Mouse (Mus musculus): Measurements from ENCODE around the gene Sdsl. TPM values are rescaled to one million over a fixed set of nuclear protein-coding genes. Genes with fewer than 3 reads are reported as not detected.

Gene Sdsl
- polyA plus RNA-seq, 1 experiment from 2014 or later, result 9.5 TPM

DNA sequence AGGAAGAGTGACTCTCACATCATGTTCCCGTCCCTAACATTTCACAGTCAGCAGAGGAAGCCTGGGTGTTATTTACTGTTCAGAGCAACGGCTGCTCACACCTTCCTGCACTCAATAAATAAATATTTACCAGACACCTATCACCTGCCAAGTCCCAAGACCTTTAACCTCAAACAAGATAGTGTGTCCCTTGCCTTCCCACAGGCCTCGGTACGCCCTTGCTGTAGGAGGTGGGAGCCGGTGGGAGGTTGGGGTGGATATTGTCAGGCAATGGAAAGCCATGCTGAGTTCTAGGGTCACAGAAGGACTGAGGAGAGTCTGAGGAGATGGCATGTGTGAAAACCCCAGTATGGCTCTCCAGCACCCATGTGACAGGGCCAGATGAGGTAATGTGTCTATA lies 4.3 kb downstream of the Sdsl start:
- no peak overlapping the region for H3K4me3 ChIP-seq (replicated peaks)
- WGBS, result 87% methylated on average over 5 of the region's 5 CpGs
- no peaks in the 10 kb centered on the region for H3K36me3 ChIP-seq
- no peak overlapping the region for H3K9ac ChIP-seq (replicated peaks)
- no peak for ATAC-seq
- 0 out of 2 replicates have a peak, but pooled peaks cover 3% of the 10 kb centered on the region for H3K4me1 ChIP-seq (replicated peaks)
- H3K9me3 ChIP-seq, result no peaks in the 10 kb centered on the region
- H3K27ac ChIP-seq, result no peak overlapping the region
- H3K27me3 ChIP-seq, result peaks cover under 1% of the 10 kb centered on the region; the same call in 1 of the 2 replicates
- H3K4me2 ChIP-seq (replicated peaks), result no peak overlapping the region

GRCm38 (mm10) chr5:120467026-120467425 lies 5.6 kb downstream of the Sdsl start:
- Histone ChIP-seq H3K27ac (peak overlapping the region; percentile 3; the same call in 1 of the 2 replicates), H3K4me2 (replicated peaks) (peak overlapping the region; percentile 32), H3K9ac (replicated peaks) (peak overlapping the region; percentile 48), H3K4me3 (replicated peaks) (peak overlapping the region; percentile 27), H3K4me1 (replicated peaks) (0 out of 2 replicates have a peak, but pooled peaks cover 3% of the 10 kb centered on the region), H3K9me3 (no peaks in the 10 kb centered on the region), H3K36me3 (no peaks in the 10 kb centered on the region), H3K27me3 (peaks cover 9% of the 10 kb centered on the region)
- no peak for ATAC-seq
- 9% methylated on average over 4 of the region's 4 CpGs for WGBS

DNA sequence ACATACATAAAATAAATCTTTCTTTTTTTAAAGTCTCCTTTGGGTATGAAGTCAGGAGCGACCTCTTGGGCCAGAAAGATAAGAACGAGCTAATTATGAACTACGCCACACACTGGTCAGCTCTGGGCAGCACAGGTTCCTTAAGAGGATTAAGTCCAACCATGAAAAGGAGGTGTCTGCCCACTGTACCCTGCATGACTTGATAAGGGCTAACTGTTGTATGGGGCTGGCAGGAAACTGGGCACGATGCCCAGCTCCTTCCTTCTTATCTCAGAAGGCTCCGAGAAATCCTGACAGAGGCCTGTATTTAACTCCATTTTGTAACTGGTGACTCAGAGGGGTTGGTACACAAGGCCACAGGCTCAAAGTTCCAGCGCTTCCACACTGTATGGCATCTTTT lies 6.8 kb downstream of the Sdsl start:
- H3K4me2 ChIP-seq (replicated peaks), result no peak overlapping the region
- H3K9me3 ChIP-seq, result no peaks in the 10 kb centered on the region
- H3K27me3 ChIP-seq, result peaks cover 21% of the 10 kb centered on the region
- no peak overlapping the region for H3K27ac ChIP-seq
- ATAC-seq, result 0 out of 2 replicates have a peak, but pooled peaks have one; percentile 34
- no peak overlapping the region for H3K4me3 ChIP-seq (replicated peaks)
- H3K36me3 ChIP-seq, result no peaks in the 10 kb centered on the region
- 73% methylated on average over 6 of the region's 6 CpGs for WGBS
- 0 out of 2 replicates have a peak, but pooled peaks cover 3% of the 10 kb centered on the region for H3K4me1 ChIP-seq (replicated peaks)
- H3K9ac ChIP-seq (replicated peaks), result no peak overlapping the region

DNA sequence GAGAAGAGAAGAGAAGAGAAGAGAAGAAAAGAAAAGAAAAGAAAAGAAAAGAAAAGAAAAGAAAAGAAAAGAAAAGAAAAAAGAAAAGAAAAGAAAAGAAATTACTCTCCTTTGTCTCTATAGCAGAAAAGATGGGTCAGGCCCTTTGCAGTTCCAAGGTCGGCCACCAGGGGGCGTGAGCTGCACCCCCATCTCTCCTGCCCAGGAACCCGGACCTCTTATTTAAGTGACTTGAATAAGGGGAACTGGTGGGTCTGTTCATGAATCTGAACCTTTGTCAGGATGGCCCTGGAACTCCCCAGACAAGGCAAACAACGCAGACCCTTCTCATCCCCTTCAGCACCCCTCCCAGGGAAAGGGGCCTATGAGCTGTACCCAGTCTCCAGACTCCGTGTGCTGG lies 7.5 kb downstream of the Sdsl start:
- peaks cover 27% of the 10 kb centered on the region for H3K27me3 ChIP-seq
- WGBS, result 38% methylated on average over 5 of the region's 5 CpGs
- H3K9me3 ChIP-seq, result no peaks in the 10 kb centered on the region
- H3K4me3 ChIP-seq (replicated peaks), result no peak overlapping the region
- no peak overlapping the region for H3K4me2 ChIP-seq (replicated peaks)
- H3K36me3 ChIP-seq, result no peaks in the 10 kb centered on the region
- ATAC-seq, result no peak
- H3K9ac ChIP-seq (replicated peaks), result no peak overlapping the region
- 0 out of 2 replicates have a peak, but pooled peaks cover 3% of the 10 kb centered on the region for H3K4me1 ChIP-seq (replicated peaks)
- no peak overlapping the region for H3K27ac ChIP-seq

DNA sequence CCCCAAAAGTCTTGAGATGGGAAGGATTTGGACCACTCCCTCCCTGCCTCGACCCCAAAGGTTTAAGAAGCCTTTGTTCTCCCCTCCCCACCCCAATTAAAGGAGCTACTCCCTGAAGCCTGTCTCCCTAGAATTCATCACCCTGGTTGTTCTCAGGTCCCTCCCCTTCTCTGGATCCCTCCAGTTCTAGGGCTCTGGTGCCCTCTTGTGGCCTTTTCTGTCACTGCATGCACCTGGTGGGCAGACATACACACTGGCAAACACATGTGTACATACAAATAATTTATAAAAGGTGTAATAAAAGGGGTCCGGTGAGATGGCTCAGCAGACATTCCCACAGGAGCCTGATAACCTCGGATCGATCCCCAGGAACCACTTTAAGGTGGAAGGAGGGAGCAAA lies 8.3 kb downstream of the Sdsl start:
- no peak for ATAC-seq
- Histone ChIP-seq H3K27me3 (peaks cover 30% of the 10 kb centered on the region), H3K9ac (replicated peaks) (no peak overlapping the region), H3K27ac (no peak overlapping the region), H3K4me2 (replicated peaks) (no peak overlapping the region), H3K36me3 (no peaks in the 10 kb centered on the region), H3K9me3 (no peaks in the 10 kb centered on the region), H3K4me1 (replicated peaks) (0 out of 2 replicates have a peak, but pooled peaks cover 3% of the 10 kb centered on the region), H3K4me3 (replicated peaks) (no peak overlapping the region)
- 76% methylated on average over 4 of the region's 4 CpGs for WGBS

DNA sequence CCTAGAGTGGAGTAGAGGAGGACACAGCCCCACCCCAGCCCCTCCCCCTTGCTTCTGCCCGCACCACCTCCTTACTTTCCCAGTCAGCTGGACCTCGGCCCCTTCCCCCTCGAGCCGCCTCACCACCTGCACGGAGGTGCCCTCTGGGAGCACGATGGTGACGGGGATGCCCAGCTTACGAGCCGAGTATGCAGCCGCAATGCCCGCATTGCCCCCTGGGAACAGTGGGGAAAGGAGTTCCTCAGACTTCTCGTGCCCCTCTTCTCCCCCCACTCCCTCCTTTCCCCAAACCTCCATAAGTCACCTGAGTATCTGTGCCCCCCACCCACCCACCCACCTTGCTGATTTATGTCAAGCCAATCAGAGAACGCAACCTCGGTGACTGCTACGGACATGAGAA lies 10.7 kb downstream of the Sdsl start:
- no peak overlapping the region for H3K27ac ChIP-seq
- H3K4me3 ChIP-seq (replicated peaks), result no peak overlapping the region
- H3K4me1 ChIP-seq (replicated peaks), result peaks cover 8% of the 10 kb centered on the region; the same call in 1 of the 2 replicates
- WGBS, result 78% methylated on average over 15 of the region's 15 CpGs
- no peak overlapping the region for H3K9ac ChIP-seq (replicated peaks)
- H3K4me2 ChIP-seq (replicated peaks), result no peak overlapping the region
- no peaks in the 10 kb centered on the region for H3K36me3 ChIP-seq
- H3K9me3 ChIP-seq, result no peaks in the 10 kb centered on the region
- peaks cover 40% of the 10 kb centered on the region for H3K27me3 ChIP-seq
- no peak for ATAC-seq

GRCm38 (mm10) chr5:120459133-120459532 lies 13.5 kb downstream of the Sdsl start:
- Histone ChIP-seq H3K4me1 (replicated peaks) (peaks cover 4% of the 10 kb centered on the region; the same call in 1 of the 2 replicates), H3K36me3 (no peaks in the 10 kb centered on the region), H3K4me2 (replicated peaks) (no peak overlapping the region), H3K27ac (no peak overlapping the region), H3K4me3 (replicated peaks) (no peak overlapping the region), H3K27me3 (peaks cover 61% of the 10 kb centered on the region), H3K9ac (replicated peaks) (no peak overlapping the region), H3K9me3 (no peaks in the 10 kb centered on the region)
- 80% methylated on average over 10 of the region's 10 CpGs for WGBS
- ATAC-seq, result no peak

GRCm38 (mm10) chr5:120457628-120458027 lies 15.0 kb downstream of the Sdsl start:
- no peak overlapping the region for H3K4me2 ChIP-seq (replicated peaks)
- ATAC-seq, result 0 out of 2 replicates have a peak, but pooled peaks have one; percentile 41
- no peaks in the 10 kb centered on the region for H3K9me3 ChIP-seq
- no peak overlapping the region for H3K9ac ChIP-seq (replicated peaks)
- no peaks in the 10 kb centered on the region for H3K36me3 ChIP-seq
- H3K27me3 ChIP-seq, result peaks cover 59% of the 10 kb centered on the region
- peaks cover 4% of the 10 kb centered on the region; the same call in 1 of the 2 replicates for H3K4me1 ChIP-seq (replicated peaks)
- H3K4me3 ChIP-seq (replicated peaks), result no peak overlapping the region
- no peak overlapping the region for H3K27ac ChIP-seq
- 5% methylated on average over 9 of the region's 9 CpGs for WGBS

DNA sequence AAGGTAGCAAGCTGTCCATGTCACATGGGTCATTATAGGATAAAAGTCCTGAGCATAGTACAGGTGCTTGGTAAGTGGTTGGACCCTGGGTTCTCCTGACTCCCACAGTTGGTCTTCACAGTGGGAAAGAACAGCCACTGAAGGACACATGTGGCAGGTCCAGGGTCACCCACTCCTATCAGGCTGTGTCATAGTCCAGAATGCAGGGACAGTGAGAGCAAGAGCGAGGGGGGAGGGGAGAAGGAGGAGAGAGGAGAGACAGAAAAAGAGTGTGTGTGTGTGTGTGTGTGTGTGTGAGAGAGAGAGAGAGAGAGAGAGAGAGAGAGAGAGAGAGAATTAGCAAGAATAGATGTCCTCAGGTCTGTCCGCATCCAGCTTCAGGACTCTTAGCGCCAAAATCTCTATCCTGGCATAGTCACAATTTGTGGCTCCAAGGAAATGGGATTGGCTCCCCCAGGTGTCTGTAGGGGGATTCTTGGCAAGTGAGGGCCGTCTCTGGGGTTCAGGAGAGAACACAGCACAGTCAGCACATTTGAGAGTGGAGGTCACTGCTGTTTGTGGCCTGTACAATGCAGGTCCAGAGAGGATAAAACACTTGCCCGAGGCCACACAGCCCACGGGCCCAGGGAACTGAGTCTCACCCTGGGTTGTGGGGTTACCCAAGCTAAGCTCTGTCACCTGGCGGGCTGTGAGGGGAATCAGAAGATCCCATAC lies 15.6 kb downstream of the Sdsl start:
- 49% methylated on average over 7 of the region's 7 CpGs for WGBS
- ATAC-seq, result 0 out of 2 replicates have a peak, but pooled peaks have one; percentile 15
- H3K4me3 ChIP-seq (replicated peaks), result no peak overlapping the region
- H3K27me3 ChIP-seq, result peaks cover 56% of the 10 kb centered on the region
- no peak overlapping the region for H3K27ac ChIP-seq
- no peaks in the 10 kb centered on the region for H3K9me3 ChIP-seq
- H3K9ac ChIP-seq (replicated peaks), result no peak overlapping the region
- H3K36me3 ChIP-seq, result no peaks in the 10 kb centered on the region
- no peak overlapping the region for H3K4me2 ChIP-seq (replicated peaks)
- H3K4me1 ChIP-seq (replicated peaks), result peaks cover 4% of the 10 kb centered on the region; the same call in 1 of the 2 replicates

DNA sequence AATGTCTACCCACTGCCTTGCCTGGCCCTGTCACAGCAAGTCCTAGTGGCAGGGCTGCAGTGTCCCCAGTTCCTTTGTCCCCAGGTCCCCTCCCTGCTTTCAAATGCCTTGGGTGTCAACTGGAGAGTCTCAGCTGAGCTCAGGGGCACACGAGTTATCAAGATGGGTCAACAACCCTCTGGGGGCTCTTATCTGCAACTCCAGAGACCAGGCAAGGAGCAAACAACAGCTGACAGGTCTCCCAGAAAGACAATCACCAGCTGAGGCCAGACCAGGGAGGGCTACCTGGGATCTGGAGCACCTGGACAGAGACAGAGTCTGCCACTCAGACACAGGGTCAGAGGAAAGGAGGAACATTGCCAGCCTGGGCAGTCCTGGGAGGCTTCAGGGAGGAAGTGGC lies 16.4 kb downstream of the Sdsl start:
- Histone ChIP-seq H3K4me3 (replicated peaks) (no peak overlapping the region), H3K9ac (replicated peaks) (no peak overlapping the region), H3K9me3 (no peaks in the 10 kb centered on the region), H3K4me2 (replicated peaks) (no peak overlapping the region), H3K27ac (no peak overlapping the region), H3K36me3 (no peaks in the 10 kb centered on the region), H3K4me1 (replicated peaks) (peaks cover 4% of the 10 kb centered on the region; the same call in 1 of the 2 replicates), H3K27me3 (peaks cover 52% of the 10 kb centered on the region)
- WGBS, result 44% methylated on average over 1 of the region's 1 CpGs
- ATAC-seq, result no peak

- no peak overlapping the region for H3K4me2 ChIP-seq (replicated peaks)
- ATAC-seq, result no peak
Observed at GRCm38 (mm10) chr5:120454756-120455337, 17.8 kb downstream of the Sdsl start.

GRCm38 (mm10) chr5:120447305-120447704 lies 25.3 kb downstream of the Sdsl start:
- Histone ChIP-seq H3K27ac (no peak overlapping the region), H3K4me2 (replicated peaks) (no peak overlapping the region), H3K27me3 (peaks cover 52% of the 10 kb centered on the region), H3K4me1 (replicated peaks) (0 out of 2 replicates have a peak, but pooled peaks cover 7% of the 10 kb centered on the region), H3K9ac (replicated peaks) (no peak overlapping the region), H3K9me3 (no peaks in the 10 kb centered on the region), H3K4me3 (replicated peaks) (no peak overlapping the region), H3K36me3 (no peaks in the 10 kb centered on the region)
- ATAC-seq, result peak; percentile 40; the same call in 1 of the 2 replicates
- WGBS, result 54% methylated on average over 13 of the region's 13 CpGs

More at GRCm38 (mm10) chr5:120454756-120455337, 17.8 kb downstream of the Sdsl start:
- Histone ChIP-seq H3K9me3 (no peaks in the 10 kb centered on the region), H3K27ac (0 out of 2 replicates have a peak overlapping the region, but pooled peaks have one; percentile 31), H3K9ac (replicated peaks) (no peak overlapping the region), H3K4me1 (replicated peaks) (peaks cover 4% of the 10 kb centered on the region; the same call in 1 of the 2 replicates), H3K4me3 (replicated peaks) (no peak overlapping the region), H3K36me3 (no peaks in the 10 kb centered on the region), H3K27me3 (peaks cover 47% of the 10 kb centered on the region)
- WGBS, result 83% methylated on average over 14 of the region's 14 CpGs

Measured in midbrain, embryonic 13.5 days (tissue).